Mouse (Mus musculus): Measurements from ENCODE around the gene Ptpn6. TPM values are rescaled to one million over a fixed set of nuclear protein-coding genes. Genes with fewer than 3 reads are reported as not detected.

Gene Ptpn6
- polyA plus RNA-seq, 1 experiment from 2014 or later = 31.3 TPM

- Histone ChIP-seq H3K9ac (ENCODE audit: low read length) (no peak overlapping the region), H3K9me3 (replicated peaks; ENCODE audit: control insufficient read depth, low read length) (no peaks in the 10 kb centered on the region), H3K36me3 (ENCODE audit: control insufficient read depth, insufficient read depth) (peaks cover 4% of the 10 kb centered on the region; the same call in 1 of the 2 replicates), H3K4me3 (ENCODE audit: low read length) (no peak overlapping the region), H3K4me1 (ENCODE audit: control insufficient read depth, insufficient read depth, low read length) (peaks cover 3% of the 10 kb centered on the region; the same call in 1 of the 2 replicates), H3K27me3 (ENCODE audit: control insufficient read depth, insufficient read depth, low read length) (no peaks in the 10 kb centered on the region), H3K27ac (ENCODE audit: low read length) (no peak overlapping the region), H3K4me2 (ENCODE audit: low read depth, low read length) (no peak overlapping the region)
- 97% methylated on average over 7 of the region's 7 CpGs for WGBS
- ATAC-seq (replicated peaks; ENCODE audit: extremely low read depth, insufficient read depth, low FRiP score) = no peak
These were observed 63.9 kb downstream of the Ptpn6 start for GRCm38 (mm10) chr6:124674591-124674990.

DNA sequence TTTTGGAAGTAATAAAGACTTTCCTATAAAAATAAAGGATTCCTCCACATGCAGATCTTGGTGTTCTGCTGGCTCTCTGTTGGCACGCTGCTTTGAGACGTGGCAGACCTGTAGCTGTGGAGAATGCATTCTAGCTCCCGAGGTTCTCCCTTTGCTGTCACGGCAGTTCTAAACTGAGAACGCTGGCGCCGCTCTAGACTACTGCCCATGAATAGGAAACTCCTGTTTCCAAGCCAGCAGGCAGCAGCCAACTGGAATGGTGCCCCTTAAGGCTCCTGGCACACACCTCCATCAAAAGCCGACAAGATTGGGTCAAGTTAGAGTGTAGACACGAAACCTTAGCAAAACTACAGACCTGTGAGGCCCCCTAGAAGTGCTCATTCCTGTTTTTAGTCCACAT lies 64.9 kb downstream of the Ptpn6 start:
- Histone ChIP-seq H3K4me1 (ENCODE audit: control insufficient read depth, insufficient read depth, low read length) (no peaks in the 10 kb centered on the region; the same call in 1 of the 2 replicates), H3K9ac (ENCODE audit: low read length) (no peak overlapping the region), H3K4me2 (ENCODE audit: low read depth, low read length) (no peak overlapping the region), H3K9me3 (replicated peaks; ENCODE audit: control insufficient read depth, low read length) (no peaks in the 10 kb centered on the region), H3K27ac (ENCODE audit: low read length) (no peak overlapping the region), H3K4me3 (ENCODE audit: low read length) (no peak overlapping the region), H3K27me3 (ENCODE audit: control insufficient read depth, insufficient read depth, low read length) (no peaks in the 10 kb centered on the region), H3K36me3 (ENCODE audit: control insufficient read depth, insufficient read depth) (peaks cover 4% of the 10 kb centered on the region; the same call in 1 of the 2 replicates)
- WGBS = 81% methylated on average over 9 of the region's 9 CpGs
- ATAC-seq (replicated peaks; ENCODE audit: extremely low read depth, insufficient read depth, low FRiP score) = no peak

DNA sequence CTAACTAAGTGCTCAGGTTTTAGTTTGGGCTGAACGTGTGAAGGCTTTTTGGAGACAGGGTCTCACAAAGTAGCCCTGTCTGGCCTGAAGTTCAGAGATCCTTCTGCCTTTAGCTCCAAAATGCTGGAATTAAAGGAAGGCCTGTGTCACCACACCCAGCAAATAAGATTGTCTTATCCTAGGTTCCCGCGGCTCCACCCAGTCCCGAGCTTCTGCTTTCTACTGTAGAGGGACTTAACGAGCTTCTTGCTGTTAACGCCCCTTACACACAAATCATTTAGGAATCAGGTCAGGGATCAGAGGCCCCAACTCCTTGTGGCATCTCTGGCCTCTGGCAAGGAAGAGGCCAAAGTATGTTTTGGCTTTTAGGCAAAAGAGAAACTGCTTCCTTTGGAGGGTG lies 66.4 kb downstream of the Ptpn6 start:
- no peaks in the 10 kb centered on the region for H3K9me3 ChIP-seq (replicated peaks; ENCODE audit: control insufficient read depth, low read length)
- no peak overlapping the region for H3K9ac ChIP-seq (ENCODE audit: low read length)
- H3K27me3 ChIP-seq (ENCODE audit: control insufficient read depth, insufficient read depth, low read length) = no peaks in the 10 kb centered on the region
- no peak overlapping the region for H3K4me2 ChIP-seq (ENCODE audit: low read depth, low read length)
- H3K36me3 ChIP-seq (ENCODE audit: control insufficient read depth, insufficient read depth) = peaks cover 4% of the 10 kb centered on the region; the same call in 1 of the 2 replicates
- 65% methylated on average over 6 of the region's 6 CpGs for WGBS
- ATAC-seq (replicated peaks; ENCODE audit: extremely low read depth, insufficient read depth, low FRiP score) = no peak
- H3K4me1 ChIP-seq (ENCODE audit: control insufficient read depth, insufficient read depth, low read length) = no peaks in the 10 kb centered on the region; the same call in 1 of the 2 replicates
- no peak overlapping the region for H3K27ac ChIP-seq (ENCODE audit: low read length)
- no peak overlapping the region for H3K4me3 ChIP-seq (ENCODE audit: low read length)

MicroRNA genes within 50 kb of the gene (microRNA counts, 519-probe panel; counts per million panel counts)
- microRNA mmu-miR-141 = 2,146 counts per million, percentile 31 among the panel's probes with 10 or more counts
- 2,852 counts per million, percentile 73 among the panel's probes with 10 or more counts for microRNA mmu-miR-200c

Small RNA genes within 50 kb of the gene (microRNA-seq; reads per million reads assigned to microRNA genes)
- gene Mir141 (255 reads per million, percentile 65 among the genes with 10 or more reads in this experiment), gene Mir200c (1,778 reads per million, percentile 83 among the genes with 10 or more reads in this experiment)

Other genes with a start within 250 kb of the Ptpn6 start
- 0.34 and 0.42 TPM in 2 replicates for gene C1rl, start 245.6 kb downstream of the Ptpn6 start, polyA plus RNA-seq (2015; fragmentation: Nextera tagmentation; extraction: Ambion mirVana)
- gene C1ra, start 226.3 kb downstream of the Ptpn6 start, polyA plus RNA-seq (2015; fragmentation: Nextera tagmentation; extraction: Ambion mirVana) = 2.1 and 2.4 TPM in 2 replicates
- gene C1s1, start 196.4 kb downstream of the Ptpn6 start, polyA plus RNA-seq (2015; fragmentation: Nextera tagmentation; extraction: Ambion mirVana) = 2.2 and 3.7 TPM in 2 replicates
- not detected in 2 replicates for gene C1rb, start 168.4 kb downstream of the Ptpn6 start, polyA plus RNA-seq (2015; fragmentation: Nextera tagmentation; extraction: Ambion mirVana)
- 0.05 and 0.06 TPM in 2 replicates for gene C1s2, start 102.6 kb downstream of the Ptpn6 start, polyA plus RNA-seq (2015; fragmentation: Nextera tagmentation; extraction: Ambion mirVana)
- gene Lpcat3, start 75.7 kb downstream of the Ptpn6 start, polyA plus RNA-seq (2015; fragmentation: Nextera tagmentation; extraction: Ambion mirVana) = 50.1 and 54.2 TPM in 2 replicates
- 125 and 133 TPM in 2 replicates for gene Emg1, start 26.5 kb downstream of the Ptpn6 start, polyA plus RNA-seq (2015; fragmentation: Nextera tagmentation; extraction: Ambion mirVana)
- gene Phb2, start 26.4 kb downstream of the Ptpn6 start, polyA plus RNA-seq (2015; fragmentation: Nextera tagmentation; extraction: Ambion mirVana) = 347 and 355 TPM in 2 replicates
- gene Grcc10, start 2.7 kb upstream of the Ptpn6 start, polyA plus RNA-seq (2015; fragmentation: Nextera tagmentation; extraction: Ambion mirVana) = 429 and 447 TPM in 2 replicates
- gene Gm45234, start 17.3 kb upstream of the Ptpn6 start, polyA plus RNA-seq (2015; fragmentation: Nextera tagmentation; extraction: Ambion mirVana) = not detected in 2 replicates
- gene Atn1, start 17.8 kb upstream of the Ptpn6 start, polyA plus RNA-seq (2015; fragmentation: Nextera tagmentation; extraction: Ambion mirVana) = 9.4 and 10.4 TPM in 2 replicates
- 3.7 and 4.3 TPM in 2 replicates for gene Eno2, start 31.0 kb upstream of the Ptpn6 start, polyA plus RNA-seq (2015; fragmentation: Nextera tagmentation; extraction: Ambion mirVana)
- gene Lrrc23, start 41.0 kb upstream of the Ptpn6 start, polyA plus RNA-seq (2015; fragmentation: Nextera tagmentation; extraction: Ambion mirVana) = 2.5 and 5.7 TPM in 2 replicates
- 7.4 and 9.2 TPM in 2 replicates for gene Spsb2, start 69.9 kb upstream of the Ptpn6 start, polyA plus RNA-seq (2015; fragmentation: Nextera tagmentation; extraction: Ambion mirVana)
- 1,525 and 1,576 TPM in 2 replicates for gene Tpi1, start 75.6 kb upstream of the Ptpn6 start, polyA plus RNA-seq (2015; fragmentation: Nextera tagmentation; extraction: Ambion mirVana)
- 104 and 112 TPM in 2 replicates for gene Usp5, start 90.8 kb upstream of the Ptpn6 start, polyA plus RNA-seq (2015; fragmentation: Nextera tagmentation; extraction: Ambion mirVana)
- 126 and 136 TPM in 2 replicates for gene Cdca3, start 90.8 kb upstream of the Ptpn6 start, polyA plus RNA-seq (2015; fragmentation: Nextera tagmentation; extraction: Ambion mirVana)
- 3.8 and 4.2 TPM in 2 replicates for gene Gnb3, start 101.6 kb upstream of the Ptpn6 start, polyA plus RNA-seq (2015; fragmentation: Nextera tagmentation; extraction: Ambion mirVana)
- 12.3 and 15.2 TPM in 2 replicates for gene P3h3, start 119.0 kb upstream of the Ptpn6 start, polyA plus RNA-seq (2015; fragmentation: Nextera tagmentation; extraction: Ambion mirVana)
- gene Gpr162, start 125.3 kb upstream of the Ptpn6 start, polyA plus RNA-seq (2015; fragmentation: Nextera tagmentation; extraction: Ambion mirVana) = 2.4 and 2.7 TPM in 2 replicates
- 0.25 and 2.1 TPM in 2 replicates for gene Cd4, start 149.5 kb upstream of the Ptpn6 start, polyA plus RNA-seq (2015; fragmentation: Nextera tagmentation; extraction: Ambion mirVana)
- 1.1 and 1.7 TPM in 2 replicates for gene Lag3, start 173.0 kb upstream of the Ptpn6 start, polyA plus RNA-seq (2015; fragmentation: Nextera tagmentation; extraction: Ambion mirVana)
- 203 and 265 TPM in 2 replicates for gene Ptms, start 181.4 kb upstream of the Ptpn6 start, polyA plus RNA-seq (2015; fragmentation: Nextera tagmentation; extraction: Ambion mirVana)
- gene Mlf2, start 192.7 kb upstream of the Ptpn6 start, polyA plus RNA-seq (2015; fragmentation: Nextera tagmentation; extraction: Ambion mirVana) = 387 and 398 TPM in 2 replicates
- gene Cops7a, start 226.8 kb upstream of the Ptpn6 start, polyA plus RNA-seq (2015; fragmentation: Nextera tagmentation; extraction: Ambion mirVana) = 141 and 145 TPM in 2 replicates

Data from heart, embryonic 16.5 days (tissue).